Mouse (Mus musculus) large intestine, adult 2 months (tissue): ENCODE results near the gene Eps8l1. TPM values are rescaled to one million over a fixed set of nuclear protein-coding genes. Genes with fewer than 3 reads are reported as not detected.
"Not testable (repeated sequence)": the region's sequence is repeated elsewhere in the genome, so short reads cannot be mapped to it uniquely, and the experiment has no call there.

Experiments used
- DNase-seq: peaks from one replicate; pipeline ENCODE4 v3.0.0-alpha.2; 2012; ENCODE audit warnings: low read depth, low spot score
- WGBS: fragments of 180-500 bp; shearing (Covaris S2); methylation state at CpG from one replicate; pipeline ENCODE4 v1.1.7; 2018; 5-methylcytosine and 5-hydroxymethylcytosine counted together
- polyA plus RNA-seq: library from polyadenylated mRNA; depleted of rRNA; stranded (reverse); fragments of >200 nt; gene quantifications from 2 replicates; pipeline ENCODE4 v1.2.3, GENCODE M21; 2012

Eps8l1 gene
- polyA plus RNA-seq, 1 experiment, result 1.7 TPM

- DNase-seq, result no peak
- 62% methylated on average over 11 of the region's 11 CpGs for WGBS
These were observed 44.4 kb downstream of the Eps8l1 start for GRCm38 (mm10) chr7:4504646-4505435.

GRCm38 (mm10) chr7:4507220-4507619, 46.7 kb downstream of the Eps8l1 start:
- DNase-seq, result no peak
- whole genome bisulfite sequencing, result 29% methylated on average over 4 of the region's 4 CpGs

- no peak for DNase-seq
- WGBS, result 70% methylated on average over 32 of the region's 32 CpGs
These were observed 47.7 kb downstream of the Eps8l1 start for GRCm38 (mm10) chr7:4508062-4508738.

DNA sequence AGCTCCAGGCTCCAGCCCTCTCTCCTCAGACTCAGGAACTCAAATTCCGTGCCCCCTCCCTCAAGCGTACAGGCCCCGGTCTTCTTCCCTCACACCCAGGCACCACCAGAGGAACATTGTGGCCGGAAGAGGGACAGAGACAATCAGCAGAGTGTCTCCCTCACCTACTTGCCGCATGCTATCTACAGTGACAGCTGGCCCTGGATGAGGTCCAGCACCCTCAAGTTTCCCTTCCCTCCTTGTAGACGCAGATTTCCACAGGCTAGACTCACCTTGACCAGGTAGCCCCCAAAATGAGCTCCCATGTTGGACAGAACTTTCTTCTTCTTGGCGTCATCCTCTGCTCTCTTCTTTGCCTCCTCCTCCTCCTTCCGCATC, 48.3 kb downstream of the Eps8l1 start:
- WGBS, result 90% methylated on average over 8 of the region's 8 CpGs
- DNase-seq, result no peak

DNA sequence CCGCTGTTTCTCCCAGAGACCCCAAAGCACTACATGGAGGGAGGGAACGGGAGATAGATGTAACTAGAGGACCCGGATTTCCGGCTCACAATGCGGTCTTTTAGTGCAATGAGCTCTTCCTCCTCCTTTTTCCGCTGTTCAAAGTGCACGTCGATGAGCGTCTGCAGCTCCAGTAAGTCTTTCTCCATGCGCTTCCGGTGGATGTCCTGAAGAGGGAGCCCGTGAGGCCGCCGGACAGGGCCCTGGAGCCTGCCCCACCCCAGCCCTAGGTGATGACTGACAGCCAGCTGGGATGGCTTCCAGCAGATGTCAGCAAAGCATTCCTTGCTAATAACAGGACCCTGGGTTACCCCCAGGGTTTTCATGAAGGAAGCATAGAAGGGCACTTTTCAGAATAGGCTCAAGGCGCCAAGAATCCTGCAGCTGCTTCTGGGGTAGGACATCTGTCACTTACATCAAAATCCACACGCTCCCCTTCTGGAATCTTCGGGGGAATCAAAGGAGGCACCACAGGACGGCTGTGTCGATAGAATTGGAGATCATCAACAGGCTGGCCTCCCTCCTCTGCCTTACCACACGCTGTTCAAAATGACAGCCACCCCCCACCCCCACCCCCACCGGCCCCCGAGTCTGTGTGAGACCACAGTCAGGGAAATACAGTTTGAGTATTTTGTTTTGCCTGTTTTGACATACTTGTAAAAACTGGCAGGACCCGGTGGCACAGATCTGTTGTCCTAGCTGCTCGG, 49.6 kb downstream of the Eps8l1 start:
- 24% methylated on average over 24 of the region's 24 CpGs for WGBS
- DNase-seq, result peak; percentile 74

DNA sequence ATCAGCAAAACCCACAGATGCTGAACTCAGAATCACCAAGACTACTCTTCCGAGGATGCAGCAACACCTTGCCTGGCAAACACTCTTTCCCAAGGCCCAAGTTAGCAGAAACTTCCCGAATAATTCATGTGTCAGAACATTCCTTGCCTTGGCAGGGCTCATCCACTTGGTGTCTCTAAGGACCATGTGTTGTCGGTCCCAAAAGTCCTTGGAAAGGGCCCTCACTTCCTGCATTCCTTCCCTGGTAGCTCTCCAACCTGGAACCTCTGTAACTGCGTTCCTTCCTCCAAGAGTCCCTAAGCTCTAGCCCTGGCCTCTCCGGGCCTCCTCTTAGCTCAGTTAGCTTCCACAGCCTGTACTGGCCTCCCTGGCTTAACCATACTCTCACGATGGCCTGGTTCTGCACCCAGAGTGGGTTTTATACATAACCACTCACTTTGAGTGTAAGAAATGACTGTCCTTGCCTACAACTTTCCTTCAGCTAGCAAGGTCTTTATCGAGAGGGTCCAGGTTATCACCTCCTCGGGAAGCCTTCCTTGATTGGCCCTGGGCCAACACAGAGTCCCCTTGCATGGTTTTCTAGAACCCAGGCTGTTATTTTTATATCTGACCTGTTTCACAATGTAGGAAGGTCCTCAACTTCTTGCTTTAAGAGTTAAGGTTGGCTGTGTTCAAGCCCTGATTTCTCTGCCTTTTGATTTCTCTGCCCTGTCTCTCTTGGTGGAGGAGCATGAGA, 51.2 kb downstream of the Eps8l1 start:
- WGBS, result 59% methylated on average over 8 of the region's 8 CpGs
- no peak for DNase-seq

DNA sequence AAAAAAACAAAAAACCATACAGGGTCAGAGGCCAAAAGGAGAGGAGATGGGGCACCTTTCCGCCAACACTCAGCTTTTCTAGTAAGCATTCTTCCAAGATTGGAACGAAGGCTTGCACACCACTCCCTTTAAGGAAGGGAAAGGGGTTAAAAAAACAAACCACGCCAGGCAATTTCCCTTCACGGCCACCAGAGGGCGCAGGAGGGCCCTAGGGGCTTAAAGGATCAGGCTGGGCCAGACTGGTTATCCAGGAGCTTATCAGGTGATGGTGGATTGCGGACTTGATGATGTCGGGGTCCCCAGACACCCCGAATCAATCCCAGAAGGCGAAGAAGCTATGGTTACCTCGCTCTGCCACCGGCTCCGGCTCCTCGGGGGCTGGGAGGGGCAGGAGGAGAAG, 52.8 kb downstream of the Eps8l1 start:
- no peak for DNase-seq
- WGBS, result 27% methylated on average over 13 of the region's 13 CpGs

DNA sequence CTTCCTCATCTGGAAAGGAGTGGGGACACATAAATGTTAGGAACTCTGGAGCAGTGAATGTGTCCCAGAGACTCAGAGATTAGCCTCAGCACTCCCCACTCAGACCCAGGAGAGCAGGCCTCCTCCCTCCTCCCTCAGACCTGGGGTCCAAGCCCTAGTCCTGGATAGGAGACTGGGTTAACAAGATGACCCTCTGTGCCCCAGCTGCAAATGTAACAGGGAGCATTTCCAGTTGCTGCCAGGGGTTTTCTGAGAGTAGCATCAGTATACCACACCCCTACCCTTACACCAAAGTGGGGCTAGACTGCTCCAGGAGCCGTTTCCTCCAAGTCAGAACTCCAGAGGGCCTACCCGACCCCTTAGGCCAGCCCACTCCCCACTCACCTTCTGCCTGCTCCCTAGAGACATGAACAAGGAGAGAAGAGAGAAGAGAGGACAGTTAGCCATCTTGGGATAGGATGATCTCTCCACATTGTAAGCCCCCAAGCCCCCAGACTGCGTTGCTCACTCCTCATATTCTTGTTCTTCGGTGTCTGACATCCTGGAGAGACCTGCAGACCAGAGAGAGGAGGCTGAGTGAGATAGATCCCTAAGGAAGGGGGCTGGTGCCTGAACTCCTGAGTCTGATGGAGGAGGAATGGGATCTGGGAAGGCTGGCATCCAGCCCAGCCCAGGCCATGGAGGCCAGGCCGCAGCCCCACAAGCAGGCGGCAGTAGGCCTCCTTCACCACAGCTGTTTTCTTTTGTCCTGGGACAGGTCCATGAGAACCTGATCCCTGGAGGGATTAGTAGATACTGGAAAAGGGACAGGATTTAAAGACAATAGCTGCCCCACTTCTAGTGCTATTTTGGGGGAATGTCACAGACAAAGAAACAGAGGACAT, 53.6 kb downstream of the Eps8l1 start:
- WGBS, result 56% methylated on average over 6 of the region's 6 CpGs
- no peak for DNase-seq

DNA sequence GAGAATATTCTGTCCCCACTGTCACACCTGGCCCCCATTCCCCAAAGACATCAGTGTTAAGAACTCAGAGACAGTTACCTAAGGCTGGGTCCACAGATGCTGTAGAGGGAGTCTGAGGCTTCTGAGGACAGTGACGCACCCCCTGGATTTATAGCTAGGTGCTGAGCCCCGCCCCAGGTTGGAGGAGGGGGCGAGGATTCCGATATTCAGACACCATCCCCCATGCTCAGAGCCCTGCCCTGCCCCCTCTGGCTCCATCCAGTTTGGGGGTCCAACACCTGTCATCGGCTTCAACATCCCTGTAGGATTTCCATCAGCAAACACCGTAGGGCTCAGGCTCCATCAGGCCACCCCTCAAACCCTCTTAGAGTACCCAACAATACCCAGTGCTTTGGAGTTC, 55.4 kb downstream of the Eps8l1 start:
- no peak for DNase-seq
- 65% methylated on average over 6 of the region's 6 CpGs for WGBS

GRCm38 (mm10) chr7:4516332-4517050, 56.0 kb downstream of the Eps8l1 start, which contains the start of gene Tnnt1:
Tnnt1 (minus strand) TSS chr7:4516382.
- 39% methylated on average over 4 of the region's 4 CpGs for WGBS
- DNase-seq, result no peak

GRCm38 (mm10) chr7:4518487-4518886, 58.0 kb downstream of the Eps8l1 start:
- no peak for DNase-seq
- 82% methylated on average over 1 of the region's 1 CpGs for WGBS

- DNase-seq, result no peak
- WGBS, result 32% methylated on average over 32 of the region's 32 CpGs
These were observed 60.9 kb downstream of the Eps8l1 start for GRCm38 (mm10) chr7:4521231-4522003.

- 72% methylated on average over 6 of the region's 6 CpGs for WGBS
These were observed 61.8 kb downstream of the Eps8l1 start for GRCm38 (mm10) chr7:4522292-4522691.

DNA sequence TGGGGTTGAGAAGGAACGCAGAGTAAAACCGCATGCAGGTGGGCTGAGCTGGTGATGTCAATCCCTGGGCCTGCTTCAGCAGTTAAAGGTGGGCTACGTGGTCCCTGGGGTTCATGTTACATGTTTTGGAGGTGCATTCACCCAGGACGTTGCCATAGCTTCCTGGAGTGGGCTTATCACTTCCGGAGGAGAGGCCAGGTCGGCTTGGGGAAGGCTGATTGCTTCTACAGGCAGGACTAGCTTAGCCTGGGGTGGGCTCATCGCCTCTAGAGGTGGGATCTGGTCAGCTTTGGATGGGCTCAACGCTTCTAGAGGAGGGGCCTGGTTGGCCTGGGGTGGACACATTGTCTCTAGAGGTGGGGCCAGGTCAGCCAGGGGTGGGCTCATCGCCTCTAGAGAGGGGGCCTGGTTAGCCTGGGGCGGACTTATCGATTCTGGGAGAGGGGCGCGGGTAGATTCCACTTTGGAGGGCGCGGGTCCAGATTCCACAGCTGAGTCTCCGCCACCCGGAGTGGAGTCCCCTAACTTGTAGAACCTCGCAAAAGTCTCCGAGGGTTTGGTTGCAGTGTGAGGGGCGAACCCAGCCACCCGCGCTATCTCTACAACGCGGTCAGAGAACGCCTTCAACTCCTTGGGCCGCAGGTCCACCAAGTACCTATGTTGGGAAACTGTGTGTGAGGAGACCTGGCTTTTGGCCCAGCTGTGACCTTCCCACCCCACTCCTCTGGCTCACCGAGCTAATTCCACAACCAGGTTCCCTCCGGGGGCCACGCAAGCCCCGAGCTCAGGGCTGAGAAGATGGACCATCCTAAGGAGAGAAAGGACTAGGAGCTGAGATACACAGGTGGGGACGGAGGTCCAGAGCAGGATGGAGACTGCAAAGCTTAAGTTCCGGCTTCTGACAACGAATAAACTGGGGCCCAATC, 63.0 kb downstream of the Eps8l1 start:
- 87% methylated on average over 33 of the region's 33 CpGs for WGBS
- no peak for DNase-seq

More at GRCm38 (mm10) chr7:4522292-4522691, 61.8 kb downstream of the Eps8l1 start:
- no peak for DNase-seq

GRCm38 (mm10) chr7:4524212-4524922, 63.9 kb downstream of the Eps8l1 start, which contains the start of gene Tnni3:
Tnni3 (minus strand) TSS chr7:4524229.
- not testable (repeated sequence) for DNase-seq
- 64% methylated on average over 15 of the region's 15 CpGs for WGBS
